Mouse (Mus musculus) embryonic facial prominence, embryonic 15.5 days (tissue): ENCODE measurements around the gene Cdyl2. TPM values are rescaled to one million over a fixed set of nuclear protein-coding genes. Genes with fewer than 3 reads are reported as not detected.

Experiments
- ATAC-seq: fragments of 200-750 bp; cut with Nextera tagmentation; 2 replicates; pipeline ENCODE4 v1.8.0; 2017; ENCODE audit warnings: low read depth, moderate TSS enrichment; ENCODE audit not compliant: insufficient number of reproducible peaks, low FRiP score, low TSS enrichment
- H3K27ac ChIP-seq: fragments of 300-500 bp; sonication (generic); replicated peaks from 2 replicates; pipeline ENCODE4 v1.5.1; 2015; ENCODE audit warnings: mild to moderate bottlenecking, inconsistent platforms
- H3K27me3 ChIP-seq: fragments of 300-500 bp; sonication (generic); 2 replicates; pipeline ENCODE4 v1.6.1; 2015; ENCODE audit warnings: inconsistent platforms
- H3K36me3 ChIP-seq: fragments of 300-500 bp; sonication (generic); 2 replicates; pipeline ENCODE4 v1.6.1; 2015; ENCODE audit warnings: mild to moderate bottlenecking, inconsistent platforms
- H3K4me1 ChIP-seq: fragments of 300-500 bp; sonication (generic); 2 replicates; pipeline ENCODE4 v1.6.1; 2015; ENCODE audit warnings: inconsistent platforms
- H3K4me2 ChIP-seq: fragments of 300-500 bp; sonication (generic); replicated peaks from 2 replicates; pipeline ENCODE4 v1.6.1; 2015; ENCODE audit warnings: mild to moderate bottlenecking, inconsistent platforms
- H3K4me3 ChIP-seq: fragments of 300-500 bp; sonication (generic); replicated peaks from 2 replicates; pipeline ENCODE4 v1.5.1; 2015; ENCODE audit warnings: mild to moderate bottlenecking, inconsistent platforms
- H3K9ac ChIP-seq: fragments of 300-500 bp; sonication (generic); 2 replicates; pipeline ENCODE4 v1.6.1; 2015; ENCODE audit warnings: inconsistent platforms
- H3K9me3 ChIP-seq: fragments of 300-500 bp; sonication (generic); replicated peaks from 2 replicates; pipeline ENCODE4 v1.6.1; 2016; ENCODE audit warnings: inconsistent platforms
- WGBS: fragments of 180-500 bp; shearing (Covaris S2); methylation state at CpG from one replicate; pipeline ENCODE4 v1.1.7; 2015; 5-methylcytosine and 5-hydroxymethylcytosine counted together
- polyA plus RNA-seq: library from polyadenylated mRNA; unstranded; fragments of >200 nt; fragmentation: Nextera tagmentation; extraction: Ambion mirVana; gene quantifications from 2 replicates; pipeline ENCODE4 v1.2.1, GENCODE M21; 2015

The Cdyl2 gene
- polyA plus RNA-seq, 1 experiment from 2014 or later = 9.1 TPM

DNA sequence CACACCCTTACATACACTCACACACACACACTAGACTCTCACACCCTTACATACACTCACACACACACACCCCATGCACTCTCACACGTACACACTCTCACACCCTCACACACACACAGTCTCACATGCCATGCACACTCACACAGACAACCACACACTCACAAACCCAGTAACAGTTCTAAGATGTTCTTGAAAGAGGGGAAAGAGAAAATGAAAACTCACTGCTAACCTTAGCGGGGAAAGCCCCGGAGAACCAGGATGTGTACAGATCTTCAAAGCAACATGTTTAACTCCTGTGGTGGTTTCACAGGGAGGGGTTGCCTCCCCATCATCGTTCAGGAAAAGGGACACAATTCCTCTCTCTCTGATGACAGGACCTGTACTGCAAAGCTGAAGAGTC is 94.8 kb downstream of the Cdyl2 start:
- Histone ChIP-seq H3K4me1 (no peaks in the 10 kb centered on the region), H3K27ac (no peak overlapping the region), H3K36me3 (no peaks in the 10 kb centered on the region), H3K4me3 (no peak overlapping the region), H3K9me3 (no peaks in the 10 kb centered on the region), H3K4me2 (no peak overlapping the region), H3K27me3 (no peaks in the 10 kb centered on the region), H3K9ac (no peak overlapping the region)
- ATAC-seq = no peak
- WGBS = 77% methylated on average over 4 of the region's 4 CpGs

DNA sequence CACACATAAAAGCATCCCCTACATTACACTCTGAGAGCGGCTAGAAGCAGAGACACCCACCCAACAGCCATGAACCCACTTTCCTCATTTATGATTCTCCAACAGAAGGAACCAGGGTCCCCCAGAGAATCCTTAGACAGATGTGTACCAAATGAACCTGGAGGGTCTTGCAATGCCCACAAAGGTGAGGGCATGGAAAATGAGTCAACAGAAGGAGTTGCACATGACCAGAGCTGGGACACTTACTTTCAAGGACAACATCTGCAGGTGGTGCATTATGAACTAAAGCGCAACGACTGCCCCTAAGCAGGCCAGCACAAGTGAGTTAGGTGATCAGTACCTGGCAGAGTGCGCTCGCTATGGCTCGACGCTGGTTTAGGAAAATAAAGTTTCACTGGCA is 95.6 kb downstream of the Cdyl2 start:
- no peaks in the 10 kb centered on the region for H3K4me1 ChIP-seq
- WGBS = 95% methylated on average over 7 of the region's 7 CpGs
- no peak overlapping the region for H3K9ac ChIP-seq
- H3K4me2 ChIP-seq = no peak overlapping the region
- ATAC-seq = no peak
- no peaks in the 10 kb centered on the region for H3K27me3 ChIP-seq
- no peaks in the 10 kb centered on the region for H3K36me3 ChIP-seq
- no peaks in the 10 kb centered on the region for H3K9me3 ChIP-seq
- H3K4me3 ChIP-seq = no peak overlapping the region
- H3K27ac ChIP-seq = no peak overlapping the region

DNA sequence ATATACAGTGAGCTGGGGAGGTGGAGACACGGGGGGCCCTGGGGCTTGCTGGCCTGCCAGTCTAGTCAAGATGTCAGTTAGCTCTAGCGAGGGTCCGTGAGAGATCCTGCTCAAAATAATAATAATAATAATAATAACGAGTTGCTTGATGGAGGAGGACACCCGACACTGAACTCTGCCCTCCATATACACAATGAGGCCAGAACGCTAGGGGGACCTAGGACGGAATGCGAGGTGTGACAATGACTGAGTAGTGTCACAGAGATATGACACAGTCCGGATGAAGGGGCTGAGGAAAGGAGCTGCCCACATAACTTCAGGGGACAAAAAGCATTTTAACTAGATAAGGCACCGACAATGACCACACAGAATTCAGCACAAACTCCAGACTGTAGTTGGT is 96.4 kb downstream of the Cdyl2 start:
- 82% methylated on average over 10 of the region's 10 CpGs for WGBS
- H3K27me3 ChIP-seq = no peaks in the 10 kb centered on the region
- H3K4me2 ChIP-seq = no peak overlapping the region
- H3K27ac ChIP-seq = no peak overlapping the region
- no peak for ATAC-seq
- H3K4me3 ChIP-seq = no peak overlapping the region
- H3K36me3 ChIP-seq = no peaks in the 10 kb centered on the region
- H3K9me3 ChIP-seq = no peaks in the 10 kb centered on the region
- no peaks in the 10 kb centered on the region for H3K4me1 ChIP-seq
- H3K9ac ChIP-seq = no peak overlapping the region

DNA sequence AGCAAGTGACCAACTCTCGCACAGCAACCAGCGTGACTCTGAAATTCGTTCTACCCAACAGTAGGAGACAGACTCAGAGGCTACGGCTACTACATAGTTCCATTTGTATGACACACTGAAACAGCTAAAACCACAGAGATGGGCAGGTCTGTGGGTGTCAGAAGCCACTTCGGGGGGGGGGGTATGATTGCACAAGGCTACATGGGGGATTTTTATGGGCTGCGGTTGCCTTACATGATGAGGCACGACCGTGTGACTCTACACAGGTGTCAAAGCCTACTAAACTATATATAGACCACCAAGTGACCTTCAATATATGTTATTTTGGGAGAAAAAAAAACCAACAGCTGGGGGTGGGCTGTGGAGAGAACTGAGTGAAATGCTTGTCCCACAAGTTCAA is 96.8 kb downstream of the Cdyl2 start:
- H3K36me3 ChIP-seq = no peaks in the 10 kb centered on the region
- 78% methylated on average over 8 of the region's 8 CpGs for WGBS
- H3K4me3 ChIP-seq = no peak overlapping the region
- no peak overlapping the region for H3K9ac ChIP-seq
- H3K9me3 ChIP-seq = no peaks in the 10 kb centered on the region
- no peak for ATAC-seq
- H3K27ac ChIP-seq = no peak overlapping the region
- H3K4me2 ChIP-seq = no peak overlapping the region
- no peaks in the 10 kb centered on the region for H3K27me3 ChIP-seq
- H3K4me1 ChIP-seq = no peaks in the 10 kb centered on the region

DNA sequence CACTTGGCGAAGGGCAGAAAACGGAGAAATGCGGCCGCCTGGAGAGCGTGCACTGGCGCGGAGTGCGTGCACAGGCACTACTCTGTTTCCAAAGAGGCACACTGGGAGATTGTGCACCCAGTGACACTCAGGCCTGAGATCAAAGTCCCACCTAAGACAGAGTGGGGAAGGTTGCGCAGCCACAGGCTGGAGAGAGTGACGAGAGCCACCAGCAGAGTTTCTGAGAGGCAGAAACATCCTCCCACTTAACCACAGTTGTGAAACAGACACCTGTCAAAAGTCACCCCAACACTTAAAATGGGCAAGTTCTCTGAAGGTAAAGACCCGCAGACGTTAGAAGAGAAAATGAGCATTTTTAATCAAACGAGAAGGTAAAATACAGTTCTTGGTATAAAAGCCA is 97.5 kb downstream of the Cdyl2 start:
- ATAC-seq = no peak
- WGBS = 81% methylated on average over 13 of the region's 13 CpGs
- H3K4me1 ChIP-seq = no peaks in the 10 kb centered on the region
- no peak overlapping the region for H3K27ac ChIP-seq
- H3K9ac ChIP-seq = no peak overlapping the region
- no peaks in the 10 kb centered on the region for H3K27me3 ChIP-seq
- no peak overlapping the region for H3K4me2 ChIP-seq
- no peaks in the 10 kb centered on the region for H3K36me3 ChIP-seq
- H3K4me3 ChIP-seq = no peak overlapping the region
- no peaks in the 10 kb centered on the region for H3K9me3 ChIP-seq

DNA sequence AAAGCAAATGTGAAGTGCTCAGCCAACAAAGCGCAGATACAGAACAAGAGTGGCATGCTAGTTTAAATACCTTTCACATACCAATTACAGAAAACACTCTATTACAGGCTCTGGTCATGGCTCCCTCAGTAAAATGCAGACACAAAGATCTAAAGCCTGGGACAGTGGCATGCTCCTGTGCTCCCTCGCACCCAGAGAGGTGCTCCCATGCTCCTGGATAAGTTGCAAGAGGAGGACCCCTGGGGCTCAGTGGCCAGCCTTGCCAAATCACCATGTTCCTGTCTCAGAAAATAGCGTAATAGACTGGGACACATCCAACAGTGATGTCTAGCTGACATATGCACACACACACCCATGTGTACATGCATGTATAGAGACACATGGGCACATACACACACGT is 98.4 kb downstream of the Cdyl2 start:
- Histone ChIP-seq H3K4me1 (no peaks in the 10 kb centered on the region), H3K27ac (no peak overlapping the region), H3K4me2 (no peak overlapping the region), H3K27me3 (no peaks in the 10 kb centered on the region), H3K36me3 (no peaks in the 10 kb centered on the region), H3K9me3 (no peaks in the 10 kb centered on the region), H3K9ac (no peak overlapping the region), H3K4me3 (no peak overlapping the region)
- ATAC-seq = no peak
- 88% methylated on average over 4 of the region's 4 CpGs for WGBS

DNA sequence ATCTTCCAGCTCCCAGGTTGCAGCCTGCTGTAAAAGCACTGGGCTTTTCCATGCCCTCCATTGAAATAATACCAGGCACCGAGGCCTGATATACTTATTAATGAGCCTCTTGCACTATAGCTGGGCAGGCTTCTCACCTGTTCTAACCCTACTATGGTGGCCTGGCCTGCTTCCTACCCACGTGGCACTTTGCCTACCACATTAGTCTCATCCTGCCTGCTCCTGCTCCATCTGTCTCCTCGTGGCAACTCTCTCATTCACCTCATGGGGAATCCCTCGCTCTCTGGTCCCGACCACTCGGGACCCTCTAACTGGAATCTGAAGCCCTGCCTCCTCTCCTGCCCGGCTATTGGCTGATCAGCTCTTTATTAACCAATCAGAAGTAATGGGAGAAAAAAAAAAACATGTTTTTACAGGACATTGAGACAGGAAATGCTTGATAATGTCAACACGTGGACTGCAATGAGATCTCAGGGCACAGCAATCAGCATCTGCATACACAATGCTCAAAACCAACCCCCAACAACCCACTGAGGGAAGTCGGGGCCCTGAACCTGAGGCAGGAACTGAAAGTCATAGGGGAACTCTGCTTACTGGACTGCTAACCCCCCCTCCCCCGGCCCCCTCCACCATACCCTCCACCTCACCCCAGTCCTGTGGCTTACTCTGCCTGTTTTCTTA is 99.2 kb downstream of the Cdyl2 start:
- WGBS = 65% methylated on average over 10 of the region's 10 CpGs
- no peak overlapping the region for H3K4me3 ChIP-seq
- H3K36me3 ChIP-seq = no peaks in the 10 kb centered on the region
- H3K4me2 ChIP-seq = no peak overlapping the region
- no peaks in the 10 kb centered on the region for H3K27me3 ChIP-seq
- ATAC-seq = no peak
- H3K27ac ChIP-seq = no peak overlapping the region
- H3K9ac ChIP-seq = no peak overlapping the region
- H3K9me3 ChIP-seq = no peaks in the 10 kb centered on the region
- H3K4me1 ChIP-seq = no peaks in the 10 kb centered on the region

DNA sequence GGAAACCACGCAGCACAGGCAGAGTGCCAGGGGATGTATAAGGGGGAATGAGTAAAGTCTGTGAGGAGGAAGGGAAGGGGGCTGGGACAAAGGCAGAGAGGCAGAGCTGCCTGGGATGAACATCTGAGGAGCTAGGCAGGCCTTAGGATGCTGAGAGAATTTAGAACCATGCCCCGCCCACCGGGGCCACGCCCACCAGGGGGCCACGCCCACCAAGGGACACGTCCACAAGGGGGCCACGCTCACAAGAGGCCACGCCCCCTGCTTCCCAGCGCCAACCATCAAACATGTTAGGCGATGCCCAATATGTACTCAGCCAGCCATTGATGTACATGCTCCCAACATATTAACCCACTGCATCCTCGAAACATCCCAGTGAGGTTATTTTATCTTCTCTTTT is 102.7 kb downstream of the Cdyl2 start:
- H3K27me3 ChIP-seq = no peaks in the 10 kb centered on the region
- ATAC-seq = no peak
- WGBS = 44% methylated on average over 11 of the region's 11 CpGs

DNA sequence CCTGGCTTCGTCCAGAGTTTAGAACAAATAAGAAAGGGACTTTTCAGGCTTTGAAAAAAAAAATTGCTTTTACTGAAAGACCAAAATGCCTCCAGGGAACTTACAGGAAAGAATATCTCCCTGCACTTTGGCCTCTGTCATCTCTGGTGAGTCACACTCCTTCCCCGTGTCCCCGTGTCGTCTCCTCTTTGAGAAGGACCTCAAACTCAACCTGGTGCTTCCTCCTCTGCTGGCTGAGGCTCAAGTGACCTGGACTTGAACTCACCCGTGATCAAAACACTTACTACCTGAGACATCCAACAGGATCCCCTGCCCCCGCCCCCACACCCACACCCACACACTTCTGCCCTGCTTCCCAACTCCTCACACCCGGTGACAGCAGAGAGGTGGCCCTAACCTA is 103.8 kb downstream of the Cdyl2 start:
- H3K9ac ChIP-seq = no peak overlapping the region
- no peak overlapping the region for H3K27ac ChIP-seq
- no peaks in the 10 kb centered on the region for H3K36me3 ChIP-seq
- H3K9me3 ChIP-seq = no peaks in the 10 kb centered on the region
- 69% methylated on average over 7 of the region's 7 CpGs for WGBS
- H3K4me1 ChIP-seq = no peaks in the 10 kb centered on the region
- H3K27me3 ChIP-seq = no peaks in the 10 kb centered on the region
- no peak overlapping the region for H3K4me3 ChIP-seq
- no peak for ATAC-seq
- no peak overlapping the region for H3K4me2 ChIP-seq

More for the DNA sequence above, 102.7 kb downstream of the Cdyl2 start:
- H3K9me3 ChIP-seq = no peaks in the 10 kb centered on the region
- no peak overlapping the region for H3K9ac ChIP-seq
- H3K4me1 ChIP-seq = no peaks in the 10 kb centered on the region
- no peak overlapping the region for H3K4me2 ChIP-seq
- no peak overlapping the region for H3K27ac ChIP-seq
- no peak overlapping the region for H3K4me3 ChIP-seq
- H3K36me3 ChIP-seq = no peaks in the 10 kb centered on the region

DNA sequence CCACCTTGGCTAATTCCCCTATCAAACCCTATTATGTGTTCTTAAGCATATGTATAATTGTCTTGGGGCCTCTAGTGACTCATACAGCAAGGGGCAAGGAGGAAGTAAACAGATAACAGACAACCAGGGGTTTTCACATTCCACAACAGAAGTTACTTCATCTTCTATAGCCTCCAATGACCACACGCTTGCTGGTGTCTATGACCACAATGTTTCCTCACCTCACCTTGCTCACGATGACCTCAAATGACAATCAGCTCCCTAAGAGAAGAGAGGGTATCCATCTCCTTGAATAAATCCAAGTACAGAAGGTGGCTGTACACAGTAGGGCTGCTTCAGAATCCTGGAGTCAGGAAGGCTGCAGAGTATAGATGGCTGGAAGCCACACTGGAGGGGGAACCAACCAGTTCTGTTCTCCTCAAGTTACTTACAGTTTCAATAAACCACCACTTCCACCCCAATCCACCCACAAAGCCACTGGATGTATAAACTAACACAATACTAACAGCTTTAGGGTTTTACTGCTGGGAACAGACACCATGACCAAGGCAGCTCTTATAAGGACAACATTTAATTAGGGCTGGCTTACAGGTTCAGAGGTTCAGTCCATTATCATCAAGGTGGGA is 104.8 kb downstream of the Cdyl2 start:
- Histone ChIP-seq H3K9me3 (no peaks in the 10 kb centered on the region), H3K4me3 (no peak overlapping the region), H3K4me1 (no peaks in the 10 kb centered on the region), H3K4me2 (no peak overlapping the region), H3K27me3 (no peaks in the 10 kb centered on the region), H3K27ac (no peak overlapping the region), H3K36me3 (no peaks in the 10 kb centered on the region), H3K9ac (no peak overlapping the region)
- WGBS = 81% methylated on average over 2 of the region's 2 CpGs
- no peak for ATAC-seq

DNA sequence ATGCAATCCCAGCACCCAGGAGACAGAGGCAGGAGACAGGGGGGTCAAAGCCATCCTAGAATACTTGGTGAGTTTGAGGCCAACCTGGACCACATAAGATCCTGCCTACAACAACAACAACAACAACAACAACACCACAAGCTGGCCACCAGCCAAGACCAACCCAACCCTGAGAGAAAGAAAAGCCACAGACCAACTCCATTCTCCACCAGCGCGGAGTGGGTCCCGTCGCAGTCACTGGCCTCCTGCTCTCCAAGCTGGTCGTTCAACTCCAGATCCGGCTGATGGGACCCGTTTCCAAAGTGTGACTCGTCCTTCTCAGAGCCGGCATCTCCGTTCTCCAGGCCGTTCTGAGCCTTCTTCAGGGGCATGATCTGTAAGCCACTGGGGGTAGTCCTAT is 109.2 kb downstream of the Cdyl2 start:
- 93% methylated on average over 11 of the region's 11 CpGs for WGBS
- Histone ChIP-seq H3K36me3 (no peaks in the 10 kb centered on the region), H3K27me3 (no peaks in the 10 kb centered on the region), H3K27ac (no peak overlapping the region), H3K9me3 (no peaks in the 10 kb centered on the region), H3K4me3 (no peak overlapping the region), H3K4me2 (no peak overlapping the region), H3K4me1 (peaks cover 10% of the 10 kb centered on the region; the same call in 1 of the 2 replicates), H3K9ac (no peak overlapping the region)
- ATAC-seq = no peak

DNA sequence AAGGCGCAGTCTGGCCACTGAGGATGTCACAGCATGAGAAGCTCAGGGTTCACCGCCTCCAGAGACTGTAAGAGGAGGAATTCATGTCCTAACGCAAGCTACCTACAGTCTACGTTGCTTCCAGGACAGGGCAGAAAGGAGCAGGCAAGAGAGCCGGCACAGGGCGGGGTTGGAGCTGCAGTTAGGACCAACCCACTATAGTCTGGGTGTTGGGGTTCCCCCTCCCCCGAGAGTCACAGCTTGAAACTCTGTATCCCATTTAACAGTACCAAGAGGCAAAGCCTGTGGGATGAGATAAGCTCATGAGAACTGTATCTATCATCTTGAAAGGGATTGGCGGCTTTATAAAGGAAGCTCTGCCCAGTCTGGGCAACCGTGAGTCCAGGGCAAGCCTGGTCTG is 110.5 kb downstream of the Cdyl2 start:
- H3K4me3 ChIP-seq = no peak overlapping the region
- ATAC-seq = no peak
- no peaks in the 10 kb centered on the region for H3K36me3 ChIP-seq
- H3K4me2 ChIP-seq = no peak overlapping the region
- H3K4me1 ChIP-seq = peaks cover 10% of the 10 kb centered on the region; the same call in 1 of the 2 replicates
- 82% methylated on average over 9 of the region's 9 CpGs for WGBS
- H3K27me3 ChIP-seq = no peaks in the 10 kb centered on the region
- H3K27ac ChIP-seq = no peak overlapping the region
- H3K9ac ChIP-seq = no peak overlapping the region
- H3K9me3 ChIP-seq = no peaks in the 10 kb centered on the region
